31 mouse cellular contexts compared by ENCODE assay signal in genomic region chr6:37100413-37100812, GRCm38 (mm10).
A peak's percentile ranks its signal among the peaks of the same experiment; 100 is the strongest.
DNase-seq lines count a peak whose midpoint lies in the region; ATAC-seq and TF ChIP-seq lines count a peak whose summit lies in the region.
"Had no signal": no experiment of that assay in that cellular context is flagged by ENCODE, and none has a peak within 500 bp of the region (broad histone marks: within the 10 kb centered on the region; RNA-seq: fewer than 3 reads in every experiment).

No protein-coding gene starts in this region.

- DNase-seq in kidney, postnatal 4 days = no peak
- peak; percentile 17 for DNase-seq in NIH3T3 (ENCODE audit: low read depth)
- peak; percentile 15 for DNase-seq in adipocyte (ENCODE audit: low spot score)
- no peak for DNase-seq in layer of hippocampus, adult 2 months (ENCODE audit: low spot score in 2 of 2)
- DNase-seq: adrenal gland, postnatal 10 days; B cell, adult 2 months; cerebellum, adult 9-11 months; embryo, embryonic 11 days; gastrocnemius, postnatal 14 days; heart, adult 11 months; liver; lung, adult 2 months; right cerebral cortex, adult 18-20 months; spleen, adult 18-20 months; thymus, adult 18-20 months; thymus, postnatal 25 days had no signal

- 0 out of 2 replicates have a peak, but pooled peaks have one; percentile 25 for ATAC-seq in kidney, embryonic 15.5 days (replicated peaks; ENCODE audit: low FRiP score)
- no peak for ATAC-seq in limb, embryonic 13.5 days (ENCODE audit: low FRiP score, low read depth)
- no peak for ATAC-seq in megakaryocyte progenitor cell, adult 5-6 weeks (replicated peaks; ENCODE audit: poor library complexity)
- ATAC-seq: forebrain, embryonic 13.5 days; hindbrain, postnatal 0 days; intestine, embryonic 15.5 days had no signal

- H3K9me3 ChIP-seq in kidney, embryonic 15.5 days (replicated peaks) = no peaks in the 10 kb centered on the region
- H3K9me3 ChIP-seq in limb, embryonic 13.5 days = no peaks in the 10 kb centered on the region
- H3K9me3 ChIP-seq: embryonic facial prominence, embryonic 13.5 days; forebrain, embryonic 13.5 days; heart, embryonic 10.5 days; heart, embryonic 15.5 days; intestine, embryonic 15.5 days; midbrain, embryonic 12.5 days; neural tube, embryonic 12.5 days had no signal

- no peaks in the 10 kb centered on the region for H3K27me3 ChIP-seq in kidney, embryonic 15.5 days
- H3K27me3 ChIP-seq in limb, embryonic 13.5 days = no peaks in the 10 kb centered on the region
- H3K27me3 ChIP-seq: embryonic facial prominence, embryonic 13.5 days; forebrain, embryonic 13.5 days; heart, embryonic 15.5 days; intestine, embryonic 15.5 days; midbrain, embryonic 12.5 days; neural tube, embryonic 12.5 days had no signal

- H3K9ac ChIP-seq in kidney, embryonic 15.5 days = no peak overlapping the region
- no peak overlapping the region for H3K9ac ChIP-seq in limb, embryonic 13.5 days
- H3K9ac ChIP-seq: embryonic facial prominence, embryonic 13.5 days; forebrain, embryonic 13.5 days; heart, embryonic 15.5 days; intestine, embryonic 15.5 days; liver, embryonic 14.5 days; midbrain, embryonic 12.5 days; neural tube, embryonic 12.5 days had no signal

- no peak overlapping the region for H3K4me2 ChIP-seq in kidney, embryonic 15.5 days
- no peak overlapping the region for H3K4me2 ChIP-seq in limb, embryonic 13.5 days (replicated peaks)
- H3K4me2 ChIP-seq: embryonic facial prominence, embryonic 13.5 days; forebrain, embryonic 13.5 days; heart, embryonic 15.5 days; intestine, embryonic 15.5 days; midbrain, embryonic 12.5 days; neural tube, embryonic 12.5 days had no signal

- H3K4me3 ChIP-seq in kidney, embryonic 15.5 days (replicated peaks) = no peak overlapping the region
- no peak overlapping the region for H3K4me3 ChIP-seq in limb, embryonic 13.5 days
- no peak overlapping the region for H3K4me3 ChIP-seq in layer of hippocampus, adult 2 months
- H3K4me3 ChIP-seq: embryonic facial prominence, embryonic 13.5 days; erythroblast, embryonic 14.5 days; forebrain, embryonic 13.5 days; heart, embryonic 10.5 days; heart, embryonic 15.5 days; intestine, embryonic 15.5 days; midbrain, embryonic 12.5 days; myocyte; neural tube, embryonic 12.5 days had no signal

- peak overlapping the region; percentile 82 for H3K27ac ChIP-seq in kidney, embryonic 15.5 days
- H3K27ac ChIP-seq in limb, embryonic 13.5 days = peak overlapping the region; percentile 79
- H3K27ac ChIP-seq in layer of hippocampus, adult 2 months = no peak overlapping the region
- H3K27ac ChIP-seq: embryonic facial prominence, embryonic 13.5 days; forebrain, embryonic 13.5 days; heart, embryonic 10.5 days; heart, embryonic 15.5 days; hindbrain, postnatal 0 days; intestine, embryonic 15.5 days; liver, embryonic 14.5 days; midbrain, embryonic 12.5 days; neural tube, embryonic 12.5 days; stomach, postnatal 0 days had no signal

- H3K4me1 ChIP-seq in kidney, embryonic 15.5 days = peaks cover 17% of the 10 kb centered on the region; the same call in 1 of the 2 replicates
- H3K4me1 ChIP-seq in limb, embryonic 13.5 days = peaks cover 36% of the 10 kb centered on the region
- H3K4me1 ChIP-seq: forebrain, embryonic 13.5 days; intestine, embryonic 15.5 days; midbrain, embryonic 12.5 days; neural tube, embryonic 12.5 days had no signal

- no peaks in the 10 kb centered on the region for H3K36me3 ChIP-seq in kidney, embryonic 15.5 days
- H3K36me3 ChIP-seq in limb, embryonic 13.5 days = no peaks in the 10 kb centered on the region
- H3K36me3 ChIP-seq: embryonic facial prominence, embryonic 13.5 days; heart, embryonic 10.5 days; heart, embryonic 15.5 days; intestine, embryonic 15.5 days; midbrain, embryonic 12.5 days; neural tube, embryonic 12.5 days had no signal

- 51% methylated on average over 5 of the region's 5 CpGs for WGBS in kidney, embryonic 15.5 days
- WGBS in limb, embryonic 13.5 days = 26% methylated on average over 5 of the region's 5 CpGs

- no peak for TF ChIP-seq CTCF in layer of hippocampus, adult 2 months (conservative IDR thresholded peaks at IDR 0.05)

Comparison
In these comparisons a context has a peak if more than half of its experiments do, and no peak if none do; other contexts are left out.
1. DNase-seq: peak in NIH3T3 (single experiment) and adipocyte (single experiment); none in kidney, postnatal 4 days (0 of 2) and layer of hippocampus, adult 2 months (0 of 2).